Mouse (Mus musculus): ENCODE measurements around the gene Prkce. TPM values are rescaled to one million over a fixed set of nuclear protein-coding genes. Genes with fewer than 3 reads are reported as not detected.

The Prkce gene
- polyA plus RNA-seq, 1 experiment = 1.9 TPM

DNA sequence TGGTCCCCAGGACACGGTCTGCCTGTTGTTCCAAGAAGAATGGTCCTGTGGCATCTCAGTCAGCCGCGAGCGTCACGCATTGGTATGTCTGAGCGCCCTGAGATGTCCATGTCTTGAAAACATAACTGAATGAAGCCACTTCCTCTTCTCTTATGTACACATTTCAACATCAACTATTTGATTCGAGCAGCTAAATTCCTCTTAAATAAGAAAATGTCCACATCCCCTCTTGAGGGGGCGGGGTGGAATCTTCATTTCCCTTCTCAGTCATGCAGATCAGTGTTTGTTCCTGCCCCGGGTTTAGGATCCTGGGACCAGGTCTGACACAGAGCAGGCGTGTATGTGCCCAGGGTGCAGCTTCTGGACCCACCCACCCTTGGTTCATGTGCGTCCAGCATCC is 211.0 kb downstream of the Prkce start:
- TF ChIP-seq TCF12 (IDR thresholded peaks at IDR 0.05; ENCODE audit: insufficient read depth, poor library complexity, severe bottlenecking) = no peak
- Histone ChIP-seq H3K4me2 (ENCODE audit: low read depth) (no peak overlapping the region), H3K4me3 (no peak overlapping the region), H3ac (ENCODE audit: control insufficient read depth, insufficient read length) (no peak overlapping the region), H3K27me3 (ENCODE audit: control insufficient read depth, insufficient read depth, insufficient read length) (no peaks in the 10 kb centered on the region), H3K36me3 (ENCODE audit: control insufficient read depth, insufficient read depth) (no peaks in the 10 kb centered on the region), H3K79me2 (ENCODE audit: control insufficient read depth, insufficient read depth) (no peaks in the 10 kb centered on the region)

DNA sequence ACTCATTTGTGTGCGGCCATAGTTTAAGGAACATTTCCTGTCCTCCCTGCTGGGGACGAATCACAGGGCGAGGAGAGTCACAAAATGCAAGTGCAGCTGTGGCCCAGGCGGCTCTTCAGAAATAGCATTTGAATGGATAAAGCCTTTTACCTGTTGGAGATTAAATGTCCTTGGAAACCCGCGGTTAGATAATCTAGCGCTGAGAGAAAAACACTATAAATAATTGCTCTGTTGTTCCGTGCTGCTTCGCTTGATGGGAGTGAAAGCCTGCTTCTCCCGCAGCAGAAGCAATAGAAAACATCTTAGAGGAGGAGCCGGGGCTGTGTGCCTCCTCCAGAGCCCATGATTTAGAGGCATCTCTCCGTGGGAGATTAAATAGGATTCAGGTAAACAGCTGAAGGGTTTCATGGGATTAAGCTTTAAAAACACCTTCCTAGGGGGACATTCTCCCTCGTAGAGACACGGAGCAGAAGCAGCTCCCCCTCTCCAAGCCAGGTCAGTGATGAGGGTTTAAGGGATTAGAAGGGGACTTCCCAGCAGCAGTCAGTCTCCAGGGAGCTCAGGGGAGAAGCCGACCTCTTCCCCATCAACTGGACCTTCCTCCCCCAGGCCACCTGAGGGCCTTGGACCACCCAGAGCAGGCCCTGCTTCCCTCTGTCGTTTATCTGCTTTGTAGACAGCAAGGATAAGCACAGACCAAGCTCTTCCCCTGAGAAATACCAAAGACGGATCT is 212.0 kb downstream of the Prkce start:
- Histone ChIP-seq H3K27me3 (ENCODE audit: control insufficient read depth, insufficient read depth, insufficient read length) (no peaks in the 10 kb centered on the region), H3K79me2 (ENCODE audit: control insufficient read depth, insufficient read depth) (no peaks in the 10 kb centered on the region), H3K36me3 (ENCODE audit: control insufficient read depth, insufficient read depth) (no peaks in the 10 kb centered on the region), H3ac (ENCODE audit: control insufficient read depth, insufficient read length) (no peak overlapping the region), H3K4me2 (ENCODE audit: low read depth) (no peak overlapping the region), H3K4me3 (no peak overlapping the region)
- TF ChIP-seq POLR2A (IDR thresholded peaks at IDR 0.05; ENCODE audit: insufficient read length, low read depth) = no peak
- TF ChIP-seq E2F4 (IDR thresholded peaks at IDR 0.05; ENCODE audit: insufficient read depth) = no peak
- no peak for TF ChIP-seq TCF3 (IDR thresholded peaks at IDR 0.05; ENCODE audit: insufficient read length, low read depth)
- no peak for TF ChIP-seq MYOD1 (IDR thresholded peaks at IDR 0.05; ENCODE audit: control insufficient read depth in 1 of 3, insufficient read length in 2 of 3, low read depth in 2 of 3)
- no peak for TF ChIP-seq CEBPB (IDR thresholded peaks at IDR 0.05; ENCODE audit: insufficient read depth, poor library complexity, severe bottlenecking)
- no peak for TF ChIP-seq SRF (IDR thresholded peaks at IDR 0.05; ENCODE audit: control insufficient read depth, insufficient read length, low read depth)
- no peak for TF ChIP-seq REST (IDR thresholded peaks at IDR 0.05; ENCODE audit: insufficient read depth, insufficient read length)
- TF ChIP-seq USF1 (IDR thresholded peaks at IDR 0.05; ENCODE audit: low read depth) = no peak

DNA sequence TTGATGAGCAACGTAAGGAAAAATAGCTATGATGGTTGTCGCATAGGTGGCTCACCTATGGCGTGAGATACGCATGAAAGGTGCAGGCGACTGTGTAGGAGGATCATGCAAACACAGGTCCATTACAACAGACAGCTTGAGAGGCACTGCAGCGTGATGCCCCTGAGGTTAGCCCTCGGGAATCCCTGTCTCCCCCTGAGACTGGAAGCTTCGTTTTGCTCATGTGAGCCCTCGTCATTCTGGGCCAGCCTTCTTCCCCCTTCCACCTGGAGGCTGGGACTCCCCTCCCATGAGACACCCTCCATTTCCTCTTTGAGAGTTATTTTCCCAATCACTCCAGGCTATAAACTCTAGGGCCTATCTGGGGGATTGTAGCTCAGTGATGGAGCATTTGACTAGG is 213.9 kb downstream of the Prkce start:
- Histone ChIP-seq H3ac (ENCODE audit: control insufficient read depth, insufficient read length) (no peak overlapping the region), H3K4me2 (ENCODE audit: low read depth) (no peak overlapping the region), H3K79me2 (ENCODE audit: control insufficient read depth, insufficient read depth) (no peaks in the 10 kb centered on the region), H3K27me3 (ENCODE audit: control insufficient read depth, insufficient read depth, insufficient read length) (no peaks in the 10 kb centered on the region), H3K36me3 (ENCODE audit: control insufficient read depth, insufficient read depth) (no peaks in the 10 kb centered on the region), H3K4me3 (no peak overlapping the region)
- TF ChIP-seq MYOG (IDR thresholded peaks at IDR 0.05; ENCODE audit: control insufficient read depth in 1 of 3, insufficient read depth in 1 of 3, insufficient read length in 2 of 3, low read depth in 2 of 3) (no peak), REST (IDR thresholded peaks at IDR 0.05; ENCODE audit: insufficient read depth, insufficient read length) (no peak), SRF (IDR thresholded peaks at IDR 0.05; ENCODE audit: control insufficient read depth, insufficient read length, low read depth) (no peak), CEBPB (IDR thresholded peaks at IDR 0.05; ENCODE audit: insufficient read depth, poor library complexity, severe bottlenecking) (no peak), MAX (IDR thresholded peaks at IDR 0.05; ENCODE audit: low read depth) (no peak), POLR2A (IDR thresholded peaks at IDR 0.05; ENCODE audit: insufficient read length, low read depth) (no peak), E2F4 (IDR thresholded peaks at IDR 0.05; ENCODE audit: insufficient read depth) (no peak), TCF12 (IDR thresholded peaks at IDR 0.05; ENCODE audit: insufficient read depth, poor library complexity, severe bottlenecking) (no peak), POLR2AphosphoS2 (IDR thresholded peaks at IDR 0.05; ENCODE audit: insufficient read length, low read depth) (no peak), MYOD1 (IDR thresholded peaks at IDR 0.05; ENCODE audit: control insufficient read depth in 1 of 3, insufficient read length in 2 of 3, low read depth in 2 of 3) (no peak), TCF3 (IDR thresholded peaks at IDR 0.05; ENCODE audit: insufficient read length, low read depth) (no peak)

DNA sequence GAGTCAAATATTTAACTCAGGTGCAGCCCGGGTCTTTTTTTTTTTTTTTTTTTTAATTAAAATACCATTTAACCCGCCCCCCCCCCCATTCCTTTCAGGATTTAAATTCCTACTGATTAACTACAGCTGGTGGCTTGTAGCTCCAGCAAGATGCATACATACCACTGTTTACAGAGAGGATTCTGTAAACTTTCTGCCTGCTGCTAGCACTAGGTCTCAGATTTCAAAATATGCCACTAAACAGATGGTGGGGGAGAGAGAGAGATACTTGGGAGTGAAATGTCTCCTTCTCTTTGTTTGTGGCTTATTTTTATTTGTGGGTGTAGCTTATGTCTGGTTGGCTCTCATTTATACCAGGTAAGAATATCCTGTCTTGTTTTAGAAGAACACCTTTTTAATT is 215.3 kb downstream of the Prkce start:
- TF ChIP-seq USF1 (IDR thresholded peaks at IDR 0.05; ENCODE audit: low read depth) (no peak), MAX (IDR thresholded peaks at IDR 0.05; ENCODE audit: low read depth) (no peak), TCF3 (IDR thresholded peaks at IDR 0.05; ENCODE audit: insufficient read length, low read depth) (no peak), MYOG (IDR thresholded peaks at IDR 0.05; ENCODE audit: control insufficient read depth in 1 of 3, insufficient read depth in 1 of 3, insufficient read length in 2 of 3, low read depth in 2 of 3) (no peak), E2F4 (IDR thresholded peaks at IDR 0.05; ENCODE audit: insufficient read depth) (no peak), TCF12 (IDR thresholded peaks at IDR 0.05; ENCODE audit: insufficient read depth, poor library complexity, severe bottlenecking) (no peak), POLR2AphosphoS2 (IDR thresholded peaks at IDR 0.05; ENCODE audit: insufficient read length, low read depth) (no peak), SRF (IDR thresholded peaks at IDR 0.05; ENCODE audit: control insufficient read depth, insufficient read length, low read depth) (no peak), REST (IDR thresholded peaks at IDR 0.05; ENCODE audit: insufficient read depth, insufficient read length) (no peak), CEBPB (IDR thresholded peaks at IDR 0.05; ENCODE audit: insufficient read depth, poor library complexity, severe bottlenecking) (no peak), POLR2A (IDR thresholded peaks at IDR 0.05; ENCODE audit: insufficient read length, low read depth) (no peak), MYOD1 (IDR thresholded peaks at IDR 0.05; ENCODE audit: control insufficient read depth in 1 of 3, insufficient read length in 2 of 3, low read depth in 2 of 3) (no peak)
- no peaks in the 10 kb centered on the region for H3K79me2 ChIP-seq (ENCODE audit: control insufficient read depth, insufficient read depth)
- H3ac ChIP-seq (ENCODE audit: control insufficient read depth, insufficient read length) = no peak overlapping the region
- H3K4me3 ChIP-seq = no peak overlapping the region
- H3K4me2 ChIP-seq (ENCODE audit: low read depth) = no peak overlapping the region
- H3K27me3 ChIP-seq (ENCODE audit: control insufficient read depth, insufficient read depth, insufficient read length) = no peaks in the 10 kb centered on the region
- no peaks in the 10 kb centered on the region for H3K36me3 ChIP-seq (ENCODE audit: control insufficient read depth, insufficient read depth)
